Mouse (Mus musculus): ENCODE data around the gene Cks1b.

Gene Cks1b

GRCm38 (mm10) chr3:89384331-89385076 is 33.7 kb downstream of the Cks1b start:
- no peak for TF ChIP-seq NANOG (IDR thresholded peaks at IDR 0.05; ENCODE audit: borderline replicate concordance, low read length)
- no peak for TF ChIP-seq POU5F1 (IDR thresholded peaks at IDR 0.05; ENCODE audit: borderline replicate concordance, low read length)
- TF ChIP-seq CTCF (conservative IDR thresholded peaks at IDR 0.05; ENCODE audit: low read length) = no peak
- H3K9me3 ChIP-seq (ENCODE audit: low read length) = no peaks in the 10 kb centered on the region

GRCm38 (mm10) chr3:89383651-89384255 is 34.4 kb downstream of the Cks1b start:
- Histone ChIP-seq H3K27me3 (ENCODE audit: insufficient read depth, low read length) (peaks cover 35% of the 10 kb centered on the region), H3K4me3 (replicated peaks; ENCODE audit: low read length) (peak overlapping the region; percentile 39), H3K4me1 (replicated peaks; ENCODE audit: low read depth, low read length) (peaks cover 100% of the 10 kb centered on the region), H3K9me3 (ENCODE audit: low read length) (no peaks in the 10 kb centered on the region), H3K36me3 (ENCODE audit: insufficient read depth, low read length) (peaks cover 13% of the 10 kb centered on the region)
- no peak for TF ChIP-seq POU5F1 (IDR thresholded peaks at IDR 0.05; ENCODE audit: borderline replicate concordance, low read length)
- TF ChIP-seq NANOG (IDR thresholded peaks at IDR 0.05; ENCODE audit: borderline replicate concordance, low read length) = no peak
- TF ChIP-seq CTCF (conservative IDR thresholded peaks at IDR 0.05; ENCODE audit: low read length) = no peak

More at GRCm38 (mm10) chr3:89384331-89385076, 33.7 kb downstream of the Cks1b start:
- H3K4me3 ChIP-seq (replicated peaks; ENCODE audit: low read length) = peak overlapping the region; percentile 43
- peaks cover 10% of the 10 kb centered on the region for H3K36me3 ChIP-seq (ENCODE audit: insufficient read depth, low read length)
- H3K27me3 ChIP-seq (ENCODE audit: insufficient read depth, low read length) = peaks cover 33% of the 10 kb centered on the region
- peaks cover 99% of the 10 kb centered on the region for H3K4me1 ChIP-seq (replicated peaks; ENCODE audit: low read depth, low read length)

GRCm38 (mm10) chr3:89382950-89383349 is 35.2 kb downstream of the Cks1b start:
- Histone ChIP-seq H3K9me3 (ENCODE audit: low read length) (no peaks in the 10 kb centered on the region), H3K27me3 (ENCODE audit: insufficient read depth, low read length) (peaks cover 35% of the 10 kb centered on the region), H3K4me1 (replicated peaks; ENCODE audit: low read depth, low read length) (peaks cover 97% of the 10 kb centered on the region), H3K4me3 (replicated peaks; ENCODE audit: low read length) (peak overlapping the region; percentile 39), H3K36me3 (ENCODE audit: insufficient read depth, low read length) (peaks cover 13% of the 10 kb centered on the region)
- TF ChIP-seq POU5F1 (IDR thresholded peaks at IDR 0.05; ENCODE audit: borderline replicate concordance, low read length) (no peak), CTCF (conservative IDR thresholded peaks at IDR 0.05; ENCODE audit: low read length) (no peak), NANOG (IDR thresholded peaks at IDR 0.05; ENCODE audit: borderline replicate concordance, low read length) (no peak)

- peaks cover 97% of the 10 kb centered on the region for H3K4me1 ChIP-seq (replicated peaks; ENCODE audit: low read depth, low read length)
- H3K27me3 ChIP-seq (ENCODE audit: insufficient read depth, low read length) = peaks cover 35% of the 10 kb centered on the region
- peaks cover 13% of the 10 kb centered on the region for H3K36me3 ChIP-seq (ENCODE audit: insufficient read depth, low read length)
- H3K4me3 ChIP-seq (replicated peaks; ENCODE audit: low read length) = peak overlapping the region; percentile 78
- TF ChIP-seq CTCF (conservative IDR thresholded peaks at IDR 0.05; ENCODE audit: low read length) (no peak), NANOG (IDR thresholded peaks at IDR 0.05; ENCODE audit: borderline replicate concordance, low read length) (peak; percentile 30; the same call in 1 of the 2 replicates), POU5F1 (IDR thresholded peaks at IDR 0.05; ENCODE audit: borderline replicate concordance, low read length) (no peak)
- no peaks in the 10 kb centered on the region for H3K9me3 ChIP-seq (ENCODE audit: low read length)
Observed at GRCm38 (mm10) chr3:89382033-89382882, 35.9 kb downstream of the Cks1b start.

GRCm38 (mm10) chr3:89381233-89381632 is 37.0 kb downstream of the Cks1b start:
- Histone ChIP-seq H3K9me3 (ENCODE audit: low read length) (no peaks in the 10 kb centered on the region), H3K36me3 (ENCODE audit: insufficient read depth, low read length) (peaks cover 17% of the 10 kb centered on the region), H3K27me3 (ENCODE audit: insufficient read depth, low read length) (peaks cover 32% of the 10 kb centered on the region), H3K4me3 (replicated peaks; ENCODE audit: low read length) (peak overlapping the region; percentile 78), H3K4me1 (replicated peaks; ENCODE audit: low read depth, low read length) (peaks cover 97% of the 10 kb centered on the region)
- TF ChIP-seq POU5F1 (IDR thresholded peaks at IDR 0.05; ENCODE audit: borderline replicate concordance, low read length) (no peak), CTCF (conservative IDR thresholded peaks at IDR 0.05; ENCODE audit: low read length) (no peak), NANOG (IDR thresholded peaks at IDR 0.05; ENCODE audit: borderline replicate concordance, low read length) (no peak)

GRCm38 (mm10) chr3:89380711-89381110 is 37.5 kb downstream of the Cks1b start:
- Histone ChIP-seq H3K9me3 (ENCODE audit: low read length) (no peaks in the 10 kb centered on the region), H3K4me3 (replicated peaks; ENCODE audit: low read length) (peak overlapping the region; percentile 78), H3K36me3 (ENCODE audit: insufficient read depth, low read length) (peaks cover 18% of the 10 kb centered on the region), H3K4me1 (replicated peaks; ENCODE audit: low read depth, low read length) (peaks cover 94% of the 10 kb centered on the region), H3K27me3 (ENCODE audit: insufficient read depth, low read length) (peaks cover 28% of the 10 kb centered on the region)
- TF ChIP-seq POU5F1 (IDR thresholded peaks at IDR 0.05; ENCODE audit: borderline replicate concordance, low read length) (no peak), NANOG (IDR thresholded peaks at IDR 0.05; ENCODE audit: borderline replicate concordance, low read length) (no peak), CTCF (conservative IDR thresholded peaks at IDR 0.05; ENCODE audit: low read length) (no peak)

GRCm38 (mm10) chr3:89380291-89380690 is 37.9 kb downstream of the Cks1b start:
- H3K27me3 ChIP-seq (ENCODE audit: insufficient read depth, low read length) = peaks cover 24% of the 10 kb centered on the region
- H3K36me3 ChIP-seq (ENCODE audit: insufficient read depth, low read length) = peaks cover 18% of the 10 kb centered on the region
- H3K9me3 ChIP-seq (ENCODE audit: low read length) = no peaks in the 10 kb centered on the region
- H3K4me1 ChIP-seq (replicated peaks; ENCODE audit: low read depth, low read length) = peaks cover 90% of the 10 kb centered on the region
- TF ChIP-seq CTCF (conservative IDR thresholded peaks at IDR 0.05; ENCODE audit: low read length) = no peak
- TF ChIP-seq NANOG (IDR thresholded peaks at IDR 0.05; ENCODE audit: borderline replicate concordance, low read length) = no peak
- TF ChIP-seq POU5F1 (IDR thresholded peaks at IDR 0.05; ENCODE audit: borderline replicate concordance, low read length) = no peak
- peak overlapping the region; percentile 78 for H3K4me3 ChIP-seq (replicated peaks; ENCODE audit: low read length)
